Mouse (Mus musculus) spleen, embryonic (tissue): ENCODE results near the gene Rarg.

Experiments
- CTCF ChIA-PET: fragments of 350-600 bp; sonication (Branson Sonifier 250); formaldehyde crosslinking; loops from one replicate; lab custom pipeline; 2022; lab: Charles Lee

Gene Rarg

DNA sequence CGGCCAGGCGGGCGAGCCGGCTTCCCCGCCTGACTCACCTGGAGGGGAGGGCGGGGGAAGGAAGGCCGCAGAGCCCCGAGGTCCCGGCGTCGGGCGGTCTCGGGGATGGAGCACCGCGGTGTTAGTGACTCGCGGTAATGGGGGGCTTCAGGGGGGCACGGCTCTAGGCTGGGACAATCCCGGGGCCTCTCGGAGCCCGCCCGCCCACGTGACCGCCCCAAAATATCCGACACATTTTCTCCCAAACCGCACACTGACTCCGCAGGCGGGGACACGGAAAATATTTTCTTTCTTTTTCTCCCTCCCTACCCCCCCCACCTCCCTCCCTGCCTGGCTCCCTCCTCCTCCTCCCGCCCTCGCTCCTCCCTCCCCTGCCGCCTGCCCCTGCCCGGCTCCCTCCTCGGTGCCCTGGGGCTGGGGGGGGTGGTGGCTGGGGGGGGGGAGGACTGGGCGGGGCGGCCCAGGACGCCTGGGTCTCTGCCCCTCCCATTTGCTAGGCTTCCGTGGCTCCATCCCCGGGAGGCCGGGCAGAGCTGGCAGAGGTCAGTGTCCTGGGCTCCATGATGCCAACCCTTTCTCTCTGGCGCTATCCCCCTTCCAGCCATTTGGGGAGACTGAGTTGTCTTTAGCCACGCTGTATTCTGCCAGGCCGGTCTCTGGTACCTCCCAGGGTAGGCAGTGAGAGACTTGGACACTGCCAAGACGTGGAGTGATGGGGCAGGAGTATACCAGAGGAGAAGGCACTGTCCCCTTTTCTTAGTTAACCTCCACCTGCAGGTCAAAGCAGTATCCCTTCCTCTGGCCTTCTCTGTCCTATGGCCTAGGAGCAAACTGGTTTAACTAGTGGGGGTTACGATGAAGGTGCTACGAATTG is at the start of gene Rarg:
Gene Rarg (minus strand): TSS at position 316 of the 874 bp plus-strand sequence.
- CTCF ChIA-PET: no interaction called here

DNA sequence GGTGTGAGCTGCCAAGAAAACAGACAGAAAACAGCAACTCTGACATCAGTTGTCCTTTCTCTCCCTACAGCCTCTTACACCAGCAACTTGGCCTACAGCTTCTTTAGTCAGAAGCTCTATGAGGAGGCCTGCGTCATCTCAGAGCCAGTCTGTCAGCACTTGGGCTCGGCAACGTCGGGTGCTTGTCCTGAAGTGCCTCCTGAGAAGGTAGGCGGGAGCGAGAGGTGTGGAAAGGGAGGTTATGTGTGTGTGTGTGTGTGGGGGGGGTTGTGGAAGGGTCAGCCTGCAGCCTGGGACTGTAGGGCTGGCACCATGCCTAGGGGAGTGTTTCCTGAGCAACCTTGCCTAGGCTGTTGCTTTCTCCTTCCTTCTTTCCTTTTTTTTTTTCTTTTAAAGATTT is 45.2 kb upstream of the Rarg start:
- CTCF ChIA-PET: interaction anchor here (0.5 kb wide), 1 partner anchor 183 kb away, joined by 3 read pairs; no protein-coding TSS in a partner anchor

DNA sequence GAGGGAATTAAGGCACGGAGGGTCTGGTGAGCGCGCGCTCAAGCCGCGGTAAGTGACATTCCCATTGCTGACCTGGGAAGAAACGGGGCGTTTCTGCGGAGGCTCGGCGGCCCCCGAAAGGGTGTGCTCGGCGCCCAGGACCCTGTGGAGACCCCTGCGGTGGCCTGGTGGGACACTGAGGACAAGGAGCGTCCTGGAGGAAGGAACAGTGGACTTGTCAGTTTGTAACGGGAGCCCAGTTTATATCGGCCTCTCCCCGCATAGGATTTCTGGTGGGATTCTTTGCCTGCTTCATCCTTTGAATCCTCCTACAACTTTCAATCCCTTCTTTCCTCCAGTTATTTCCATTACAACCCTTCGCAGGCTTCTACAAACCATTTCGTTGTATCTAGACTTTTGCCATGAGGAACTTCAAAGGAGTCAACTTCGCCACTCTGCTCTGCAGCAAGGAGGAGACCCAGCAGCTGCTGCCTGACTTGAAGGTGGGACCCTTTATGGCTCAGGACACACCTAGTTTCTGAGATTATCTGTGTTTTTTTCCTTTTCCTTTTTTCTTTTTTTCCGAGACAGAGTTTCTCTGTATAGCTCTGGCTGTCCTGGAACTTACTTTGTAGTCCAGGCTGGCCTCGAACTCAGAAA is 39.2 kb upstream of the Rarg start:
- CTCF ChIA-PET: interaction anchor here (0.6 to 0.7 kb wide), 2 partner anchors 18 to 229 kb away, joined by 4 to 6 read pairs; no protein-coding TSS in a partner anchor

DNA sequence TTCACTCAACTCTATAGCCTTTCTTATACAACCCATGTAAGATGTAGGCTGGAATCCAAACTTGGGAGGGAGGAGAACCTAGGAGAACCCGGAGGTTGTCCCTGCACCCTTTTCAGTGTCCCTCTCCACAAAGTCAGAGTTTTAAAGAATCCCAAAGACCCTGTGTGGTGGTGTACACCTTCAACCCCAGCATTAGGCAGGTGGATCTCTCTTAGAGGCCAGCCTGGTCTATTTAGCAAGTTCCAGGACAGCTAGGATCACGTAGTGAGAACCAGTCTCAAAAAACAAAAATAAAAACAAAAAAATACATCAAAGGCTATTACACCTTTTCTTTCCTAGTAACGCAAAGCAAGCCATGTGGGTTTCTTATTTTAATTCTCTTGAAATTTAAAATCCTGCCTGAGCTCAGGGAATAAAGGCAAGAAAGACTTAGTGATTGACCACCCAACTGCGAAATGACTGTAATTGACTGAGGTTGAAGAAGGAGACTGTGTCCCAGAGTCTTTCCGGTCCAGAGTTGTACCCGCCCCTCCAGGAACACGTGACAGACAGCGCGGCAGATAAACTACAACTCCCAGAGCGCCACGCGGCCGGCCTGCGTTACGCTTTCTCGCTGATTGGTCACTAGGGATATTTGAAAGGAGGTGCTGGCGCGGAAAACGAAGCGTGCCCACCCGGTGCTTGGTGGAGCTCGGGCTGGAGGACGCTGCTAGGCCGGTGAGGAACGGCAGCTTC is 38.5 kb upstream of the Rarg start, which contains the start of gene Espl1:
Gene Espl1 (plus strand): TSS at position 634 of the 735 bp plus-strand sequence.
- CTCF ChIA-PET: no interaction called here

DNA sequence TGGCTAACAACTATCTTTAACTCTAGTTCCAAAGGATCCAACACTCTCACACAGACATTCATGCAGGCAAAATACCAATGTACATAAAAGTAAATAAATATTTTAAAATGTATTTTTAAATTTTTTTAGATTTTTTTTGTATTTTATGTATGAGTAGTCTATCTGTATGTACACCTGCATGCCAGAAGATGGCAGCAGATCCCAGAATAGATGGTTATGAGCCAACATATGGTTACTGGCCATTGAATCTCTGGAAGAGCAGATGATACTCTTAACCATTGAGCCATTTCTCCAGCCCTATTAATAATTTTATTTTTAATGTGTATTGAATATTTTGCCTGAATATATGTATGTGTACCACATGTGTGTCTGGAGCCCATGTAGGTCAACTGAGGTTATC is 30.1 kb upstream of the Rarg start:
- CTCF ChIA-PET: interaction anchor here (0.7 kb wide), 1 partner anchor 244 kb away, joined by 3 read pairs; no protein-coding TSS in a partner anchor

DNA sequence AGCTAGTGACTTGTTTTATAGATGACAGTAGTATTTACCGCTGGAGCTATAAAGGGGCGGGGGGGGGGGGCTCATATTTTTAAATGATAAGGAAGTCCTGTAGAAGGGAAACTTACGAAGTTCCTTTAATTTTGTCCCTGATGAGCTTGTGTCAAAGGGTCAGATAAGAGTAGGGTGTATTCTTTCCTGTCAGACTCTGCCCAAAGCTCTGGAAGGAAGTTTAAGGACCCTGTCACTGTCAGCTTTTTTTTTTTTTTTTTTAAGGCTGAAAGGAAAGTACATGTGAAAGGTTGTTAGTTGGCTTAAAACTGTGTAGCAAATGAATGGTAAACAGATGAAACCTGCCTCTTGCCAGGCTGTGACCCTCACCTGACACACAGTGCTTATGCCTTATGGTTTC is 26.3 kb upstream of the Rarg start:
- CTCF ChIA-PET: interaction anchor here (0.7 kb wide), 2 partner anchors 84 to 92 kb away, joined by 6 to 11 read pairs; no protein-coding TSS in a partner anchor

DNA sequence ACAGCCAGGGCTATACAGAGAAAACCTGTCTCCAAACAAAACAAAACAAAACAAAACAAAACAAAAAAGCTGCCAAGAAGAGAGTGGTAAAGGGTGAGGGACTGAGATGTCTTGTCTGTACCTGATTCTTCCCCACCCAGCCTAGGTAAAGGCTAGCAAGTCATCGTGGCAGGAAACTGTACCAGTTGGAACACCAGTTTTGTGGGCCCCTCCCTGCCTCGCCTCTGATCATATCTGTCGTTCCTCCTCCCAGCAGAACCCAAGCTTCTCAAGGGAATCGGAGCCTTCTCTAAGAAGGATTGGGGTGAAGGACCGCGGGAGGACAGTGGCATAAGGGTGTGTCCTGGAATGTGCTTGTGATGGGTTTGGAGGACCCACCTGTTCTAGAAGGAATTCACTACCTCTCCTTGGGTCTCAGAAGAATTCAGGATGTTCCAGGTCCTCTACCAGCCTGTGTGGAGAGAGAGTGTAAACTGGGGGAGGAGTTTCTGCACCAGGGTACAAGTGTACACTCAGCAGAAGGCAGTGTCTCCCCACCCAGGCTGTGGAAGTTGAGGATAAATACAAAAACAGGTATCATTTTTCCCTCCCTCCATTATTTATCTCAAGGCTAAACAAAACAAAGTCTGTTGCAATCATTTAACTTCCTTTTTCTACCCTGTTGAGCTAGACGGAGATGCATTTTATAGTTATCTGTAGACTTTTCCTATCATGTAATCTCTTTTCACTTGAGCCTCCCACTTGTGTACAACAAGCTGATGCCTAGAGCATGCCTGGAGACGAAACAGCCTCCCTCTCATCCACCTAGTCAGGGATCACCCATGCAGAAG is 25.4 kb upstream of the Rarg start:
- CTCF ChIA-PET: interaction anchor here (0.5 kb wide), 1 partner anchor 107 kb away, joined by 12 read pairs; no protein-coding TSS in a partner anchor

DNA sequence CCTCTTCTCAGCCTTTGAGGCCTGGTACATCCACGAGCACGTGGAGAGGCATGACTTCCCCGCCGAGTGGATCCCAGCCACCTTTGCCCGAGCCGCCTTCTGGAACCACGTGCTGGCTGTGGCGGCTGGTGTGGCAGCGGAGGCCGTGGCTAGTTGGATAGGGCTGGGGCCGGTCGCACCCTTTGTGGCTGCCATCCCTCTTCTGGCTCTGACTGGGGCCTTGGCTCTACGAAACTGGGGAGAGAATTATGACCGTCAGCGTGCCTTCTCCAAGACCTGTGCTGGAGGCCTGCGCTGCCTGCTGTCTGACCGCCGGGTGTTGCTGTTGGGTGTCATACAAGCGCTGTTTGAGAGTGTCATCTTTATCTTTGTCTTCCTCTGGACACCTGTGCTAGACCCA is 23.3 kb upstream of the Rarg start:
- CTCF ChIA-PET: interaction anchor here (1.4 kb wide), 1 partner anchor 35 kb away, joined by 7 read pairs; no protein-coding TSS in a partner anchor

DNA sequence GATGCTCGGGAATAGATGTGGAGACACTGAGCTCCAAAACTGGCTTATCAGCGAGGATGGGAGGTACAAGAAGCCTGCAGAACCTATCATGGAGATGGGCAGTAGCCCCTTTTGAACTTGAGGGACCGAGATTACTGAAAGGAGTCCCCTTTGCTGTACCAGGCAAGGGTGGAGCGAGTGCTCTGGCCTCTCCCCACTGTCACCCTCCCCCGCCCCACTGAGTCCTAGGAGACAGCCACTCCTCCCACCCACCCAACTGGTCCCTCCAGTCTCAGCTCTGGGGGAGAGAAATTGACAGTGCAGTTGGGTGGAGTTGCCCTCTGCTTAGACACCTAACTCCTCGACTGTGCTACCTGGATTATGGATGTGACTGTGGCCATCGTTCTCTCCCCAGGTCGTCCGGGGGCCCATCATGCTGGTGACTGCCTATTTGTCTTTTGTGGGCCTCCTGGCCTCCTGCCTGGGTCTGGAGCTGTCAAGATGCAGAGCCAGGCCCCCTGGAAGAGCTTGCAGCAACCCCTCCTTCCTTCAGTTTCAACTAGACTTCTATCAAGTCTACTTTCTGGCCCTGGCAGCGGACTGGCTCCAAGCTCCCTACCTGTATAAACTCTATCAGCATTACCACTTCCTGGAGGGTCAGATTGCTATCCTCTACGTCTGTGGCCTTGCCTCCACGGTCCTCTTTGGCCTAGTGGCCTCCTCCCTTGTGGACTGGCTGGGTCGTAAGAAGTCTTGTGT is 22.6 kb upstream of the Rarg start:
- CTCF ChIA-PET: interaction anchor here (0.5 to 1.4 kb wide), 3 partner anchors 36 to 64 kb away, joined by 5 to 14 read pairs (median 7); no protein-coding TSS in a partner anchor

DNA sequence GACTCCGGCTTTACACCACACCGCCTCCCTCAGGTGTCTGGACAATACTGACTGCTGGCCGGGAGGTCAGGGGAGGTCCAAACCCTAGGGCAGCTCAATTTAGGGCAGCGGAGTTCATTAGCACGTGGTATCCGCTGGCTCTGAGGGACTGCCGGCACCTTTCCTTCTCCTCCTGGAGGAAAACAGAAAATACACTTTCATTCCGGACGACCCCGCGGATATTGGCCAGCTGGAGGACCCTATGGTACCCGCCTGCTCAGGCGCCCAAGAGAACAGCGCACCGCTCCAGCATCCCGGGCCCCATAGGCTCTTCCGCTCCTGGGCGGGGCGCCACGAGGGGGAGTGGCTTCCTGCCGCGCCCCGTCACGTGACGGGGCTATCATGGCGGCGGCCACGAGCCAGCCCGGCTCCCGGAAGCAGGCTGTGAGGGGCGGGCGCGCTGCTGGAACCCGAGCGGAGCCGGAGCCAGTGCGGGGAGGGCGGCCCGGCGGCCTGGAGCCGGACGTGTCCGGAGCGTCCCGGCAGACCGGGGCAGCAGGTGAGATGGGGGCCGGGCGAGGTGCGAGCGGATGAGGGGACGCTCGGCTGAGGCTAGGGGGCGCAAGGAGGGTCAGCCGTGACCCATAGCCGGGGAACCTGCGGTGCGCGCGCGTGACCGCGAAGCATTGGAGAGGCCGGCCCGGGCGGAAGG is 21.9 kb upstream of the Rarg start, which contains the start of gene Mfsd5:
Gene Mfsd5 (plus strand): TSS at position 363 of the 691 bp plus-strand sequence.
- CTCF ChIA-PET: interaction anchor here (0.5 to 1.4 kb wide), 3 partner anchors 37 to 64 kb away, joined by 7 to 20 read pairs (median 14); no protein-coding TSS in a partner anchor

DNA sequence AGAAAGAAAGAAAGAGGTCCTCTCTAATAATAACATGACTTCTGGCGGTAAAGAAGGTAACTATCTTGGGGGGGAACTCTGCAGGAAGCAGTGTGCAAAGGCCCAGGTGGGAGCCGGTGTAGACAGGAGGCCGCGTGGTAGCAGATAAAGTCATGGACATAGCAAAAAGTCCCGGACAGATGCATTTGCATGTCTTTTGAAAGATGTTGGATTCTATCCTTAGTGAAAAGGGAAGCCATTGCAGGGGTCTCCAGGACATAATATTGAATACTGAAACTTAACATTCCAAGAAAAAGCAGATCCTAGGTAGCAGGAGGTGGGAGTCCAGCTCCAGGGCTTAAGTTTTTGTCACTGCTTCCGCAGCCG is 21.4 kb upstream of the Rarg start:
- CTCF ChIA-PET: interaction anchor here (0.6 kb wide), 1 partner anchor 65 kb away, joined by 20 read pairs; no protein-coding TSS in a partner anchor

DNA sequence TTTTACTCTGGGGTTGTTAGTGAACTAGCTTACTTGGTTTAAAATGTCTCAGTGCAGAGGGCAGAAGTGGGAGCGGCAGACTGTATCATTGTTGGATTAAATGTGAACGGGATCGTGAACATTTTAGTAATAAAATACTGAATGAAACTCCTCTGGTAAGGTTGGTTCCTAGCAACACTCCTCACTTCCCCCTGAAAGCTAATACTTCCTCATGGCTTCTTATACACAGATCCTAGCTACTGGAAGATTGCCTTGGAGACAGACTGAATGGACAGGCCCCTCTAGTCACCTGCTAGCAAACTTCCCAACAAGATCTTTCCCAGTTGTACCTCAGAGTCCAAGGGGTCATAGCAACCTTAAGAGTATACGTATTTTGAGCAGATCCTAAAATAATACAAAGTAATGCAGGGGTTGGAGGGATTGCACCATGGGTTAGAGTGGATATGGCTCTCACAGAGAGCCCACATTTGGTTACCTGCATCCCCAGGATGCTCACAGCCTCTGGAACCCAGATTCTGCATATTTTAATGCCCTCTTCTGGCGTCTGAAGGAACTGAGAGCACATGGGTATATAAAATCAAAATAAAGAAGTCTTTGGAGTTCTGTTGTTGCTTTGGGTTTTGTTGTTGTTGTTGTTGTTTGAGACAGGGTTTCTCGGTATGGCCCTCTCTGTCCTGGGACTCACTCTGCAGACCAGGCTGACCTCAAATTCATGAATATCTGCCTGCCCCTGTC is 16.8 kb upstream of the Rarg start:
- CTCF ChIA-PET: interaction anchor here (0.7 kb wide), 1 partner anchor 257 kb away, joined by 3 read pairs; no protein-coding TSS in a partner anchor

DNA sequence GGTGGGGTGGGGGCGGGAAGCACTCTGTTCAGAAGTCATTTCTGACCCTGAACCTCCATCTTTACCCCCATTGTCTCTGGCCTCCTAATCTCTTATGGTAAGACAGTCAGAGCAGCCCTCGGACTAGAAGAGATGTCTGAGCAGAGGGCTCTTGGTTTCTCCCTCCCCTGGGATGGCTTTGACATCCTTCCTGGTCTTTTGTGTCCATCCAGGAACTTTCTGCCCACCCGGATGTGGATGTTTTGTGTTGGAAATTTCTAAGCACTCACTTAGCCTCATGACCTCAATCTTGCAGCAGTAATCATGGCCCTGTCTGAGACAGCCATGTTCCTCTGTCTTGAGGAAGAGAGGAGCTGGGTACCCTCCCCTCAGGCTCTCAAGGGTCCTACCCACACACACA is 14.1 kb upstream of the Rarg start:
- CTCF ChIA-PET: no interaction called here

DNA sequence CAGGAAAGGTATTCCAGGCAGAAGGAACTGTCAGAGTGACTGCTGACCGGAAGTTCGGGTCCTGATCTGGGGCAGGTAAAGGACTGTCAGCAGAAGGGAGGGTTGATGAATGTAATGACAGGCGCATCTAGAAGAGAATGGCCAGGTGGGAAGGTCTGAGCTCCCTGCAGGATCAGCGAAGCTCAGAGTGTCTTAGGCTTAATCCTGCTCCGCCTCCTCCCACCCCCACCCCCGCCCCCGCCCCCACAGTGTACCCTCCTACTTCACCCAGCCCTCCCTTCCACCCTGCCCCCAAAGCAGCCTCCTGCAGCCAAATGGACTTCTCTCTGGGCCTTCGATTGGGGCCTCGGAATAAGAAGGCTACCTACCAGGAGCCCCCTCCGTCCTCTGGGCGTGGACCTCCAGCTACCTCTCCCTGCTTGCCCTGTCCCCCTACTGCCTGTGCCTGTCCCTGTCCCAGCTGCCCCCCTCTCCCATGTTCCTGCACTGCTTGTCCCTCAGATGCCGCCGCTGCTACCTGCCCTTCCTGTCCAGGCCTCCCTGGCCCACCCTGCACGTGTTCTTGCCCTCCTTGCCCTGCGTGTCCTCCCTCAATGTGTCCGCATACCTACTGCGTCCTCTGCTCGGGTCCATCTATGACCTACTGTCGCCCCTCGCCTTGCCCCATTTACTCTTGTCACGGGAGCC is 13.1 kb upstream of the Rarg start, which contains the start of gene Gm9918:
Gene Gm9918 (plus strand): TSS at position 290 of the 687 bp plus-strand sequence.
- CTCF ChIA-PET: interaction anchor here (0.6 kb wide), 1 partner anchor 343 kb away, joined by 3 read pairs; no protein-coding TSS in a partner anchor

DNA sequence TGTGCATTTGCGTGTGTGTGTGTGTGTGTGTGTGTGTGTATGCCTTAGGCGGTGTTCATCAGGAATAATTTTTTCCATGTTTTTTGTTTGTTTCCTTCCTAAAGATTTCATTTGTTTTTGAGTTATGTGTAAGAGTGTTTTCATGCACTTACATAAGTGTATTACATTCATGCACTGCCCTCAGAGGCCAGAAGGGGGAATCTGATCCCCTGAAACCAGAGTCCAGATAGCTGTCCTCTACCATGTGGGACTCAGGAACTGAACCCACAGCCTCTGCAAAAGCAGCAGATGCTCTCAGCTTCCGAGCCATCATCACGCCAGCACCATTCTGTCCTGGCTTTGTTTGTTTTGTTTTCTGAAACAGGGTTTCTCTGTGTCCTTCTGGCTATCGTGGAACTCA is 8.2 kb upstream of the Rarg start:
- CTCF ChIA-PET: no interaction called here

DNA sequence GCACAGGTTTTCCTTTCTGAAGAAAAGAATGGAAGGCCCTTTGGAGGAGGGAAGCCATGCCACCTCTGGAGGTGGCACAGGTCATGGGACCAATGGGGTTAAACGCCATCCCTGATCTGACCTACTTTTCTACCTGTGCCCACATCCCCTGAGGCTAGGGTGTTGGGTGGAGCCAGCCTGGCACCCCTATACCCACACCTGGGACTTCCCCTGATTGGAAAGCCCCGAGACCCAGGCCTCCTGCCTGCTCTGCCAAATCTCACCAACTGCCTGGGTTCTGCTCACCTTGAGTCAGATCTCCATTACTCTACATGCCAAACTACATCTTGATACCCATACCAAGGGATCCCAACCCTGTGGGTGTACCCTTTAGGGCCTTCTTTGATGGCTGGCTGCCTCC is 5.7 kb upstream of the Rarg start:
- CTCF ChIA-PET: interaction anchor here (0.5 kb wide), 1 partner anchor 137 kb away, joined by 3 read pairs; no protein-coding TSS in a partner anchor

DNA sequence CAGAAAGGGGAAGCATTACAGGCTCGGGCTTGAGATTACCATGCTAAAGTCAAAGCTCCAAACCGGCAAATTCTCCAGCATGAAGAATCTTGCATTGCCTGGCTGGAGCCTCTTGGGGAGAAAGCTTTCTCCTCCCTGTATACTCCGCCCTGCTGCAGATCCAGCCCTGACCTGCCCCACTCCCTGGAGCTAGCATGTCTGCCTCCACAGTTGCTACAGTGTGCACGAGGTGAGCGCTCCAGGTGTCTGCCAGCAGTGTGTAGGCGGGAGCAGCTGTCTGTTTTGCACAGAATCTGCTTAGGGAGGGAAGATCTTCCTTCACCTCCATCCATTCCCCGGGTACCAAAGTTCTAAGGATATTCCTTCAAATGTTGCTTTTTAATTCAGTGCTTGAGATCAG is 5.3 kb upstream of the Rarg start:
- CTCF ChIA-PET: interaction anchor here (0.5 to 0.7 kb wide), 2 partner anchors 16 to 137 kb away, joined by 3 read pairs; no protein-coding TSS in a partner anchor
